Mouse (Mus musculus) forebrain, embryonic 13.5 days (tissue): Measurements from ENCODE around the gene 1700018F24Rik. TPM values are rescaled to one million over a fixed set of nuclear protein-coding genes. Genes with fewer than 3 reads are reported as not detected.
A peak's percentile ranks its signal among the peaks of the same experiment; 100 is the strongest.
"Not testable (repeated sequence)": the region's sequence is repeated elsewhere in the genome, so short reads cannot be mapped to it uniquely, and the experiment has no call there.

Source experiments
- ATAC-seq: fragments of 200-750 bp; cut with Nextera tagmentation; 2 replicates; pipeline ENCODE4 v1.8.0; 2017
- H3K27ac ChIP-seq: fragments of 300-500 bp; sonication (generic); 2 replicates; pipeline ENCODE4 v1.5.1; 2015; ENCODE audit warnings: inconsistent platforms, mild to moderate bottlenecking, moderate library complexity
- H3K27me3 ChIP-seq: fragments of 300-500 bp; sonication (generic); 2 replicates; pipeline ENCODE4 v1.6.1; 2015; ENCODE audit warnings: mild to moderate bottlenecking, inconsistent platforms
- H3K36me3 ChIP-seq: fragments of 300-500 bp; sonication (generic); 2 replicates; pipeline ENCODE4 v1.6.1; 2015; ENCODE audit warnings: mild to moderate bottlenecking, inconsistent platforms; ENCODE audit not compliant: poor library complexity, severe bottlenecking
- H3K4me1 ChIP-seq: fragments of 300-500 bp; sonication (generic); 2 replicates; pipeline ENCODE4 v1.6.1; 2015; ENCODE audit warnings: inconsistent platforms
- H3K4me2 ChIP-seq: fragments of 300-500 bp; sonication (generic); 2 replicates; pipeline ENCODE4 v1.6.1; 2015; ENCODE audit warnings: inconsistent platforms, mild to moderate bottlenecking, moderate library complexity
- H3K4me3 ChIP-seq: fragments of 300-500 bp; sonication (generic); 2 replicates; pipeline ENCODE4 v1.5.1; 2015; ENCODE audit warnings: mild to moderate bottlenecking, inconsistent platforms
- H3K9ac ChIP-seq: fragments of 300-500 bp; sonication (generic); 2 replicates; pipeline ENCODE4 v1.6.1; 2015; ENCODE audit warnings: mild to moderate bottlenecking, inconsistent platforms
- H3K9me3 ChIP-seq: fragments of 300-500 bp; sonication (generic); replicated peaks from 2 replicates; pipeline ENCODE4 v1.6.1; 2016; ENCODE audit warnings: inconsistent platforms
- WGBS: fragments of 180-500 bp; shearing (Covaris S2); methylation state at CpG from one replicate; pipeline ENCODE4 v1.1.7; 2015; 5-methylcytosine and 5-hydroxymethylcytosine counted together
- polyA plus RNA-seq: library from polyadenylated mRNA; unstranded; fragments of >200 nt; fragmentation: Nextera tagmentation; extraction: Ambion mirVana; gene quantifications from 2 replicates; pipeline ENCODE4 v1.2.1, GENCODE M21; 2015

1700018F24Rik gene
- polyA plus RNA-seq, 1 experiment from 2014 or later = not detected

DNA sequence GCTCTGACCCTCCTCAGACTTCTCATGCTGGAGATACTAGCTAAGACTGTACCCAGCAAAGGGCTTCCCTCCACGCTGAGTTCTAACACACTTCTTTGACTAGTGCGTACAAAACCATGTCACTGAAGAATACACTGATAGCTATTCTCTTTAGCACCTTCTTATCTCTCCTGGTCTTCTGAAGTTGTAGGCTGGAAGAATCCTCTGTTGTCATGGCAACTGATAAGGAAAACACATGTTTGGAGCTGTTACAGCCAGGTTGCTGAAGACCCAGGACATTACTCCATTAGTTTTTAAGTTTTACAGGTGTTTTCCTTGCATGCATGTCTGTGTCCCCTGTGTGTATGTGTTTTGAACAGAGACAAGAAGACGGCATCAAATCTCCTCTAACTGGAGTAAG is 11.4 kb downstream of the 1700018F24Rik start:
- ATAC-seq, H3K27ac ChIP-seq, H3K4me2 ChIP-seq, H3K4me3 ChIP-seq, H3K36me3 ChIP-seq, H3K27me3 ChIP-seq, H3K9me3 ChIP-seq, H3K9ac ChIP-seq: not testable (repeated sequence)
- H3K4me1 ChIP-seq = peaks cover 11% of the 10 kb centered on the region
- WGBS = 89% methylated on average over 3 of the region's 3 CpGs

DNA sequence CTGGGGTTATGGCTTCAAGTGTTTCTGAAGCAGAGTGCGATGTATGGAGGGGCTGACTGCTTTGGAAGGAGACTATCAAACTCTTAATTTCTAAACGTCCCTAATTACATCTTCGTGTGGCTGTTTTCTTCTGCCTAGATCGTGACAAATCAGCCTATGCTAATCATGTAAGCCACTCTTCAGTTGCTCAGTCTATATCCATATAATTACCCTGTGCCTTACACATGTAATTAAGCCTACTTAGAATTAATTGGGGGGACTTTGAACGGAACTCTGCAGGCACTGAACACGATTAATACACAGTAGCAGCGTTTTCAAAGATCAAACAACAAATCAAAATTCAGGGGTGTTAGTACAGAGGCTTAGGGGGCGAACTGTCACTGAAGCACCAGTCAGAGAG is 15.1 kb downstream of the 1700018F24Rik start:
- ATAC-seq = peak; percentile 53; the same call in 1 of the 2 replicates
- 33% methylated on average over 8 of the region's 8 CpGs for WGBS

DNA sequence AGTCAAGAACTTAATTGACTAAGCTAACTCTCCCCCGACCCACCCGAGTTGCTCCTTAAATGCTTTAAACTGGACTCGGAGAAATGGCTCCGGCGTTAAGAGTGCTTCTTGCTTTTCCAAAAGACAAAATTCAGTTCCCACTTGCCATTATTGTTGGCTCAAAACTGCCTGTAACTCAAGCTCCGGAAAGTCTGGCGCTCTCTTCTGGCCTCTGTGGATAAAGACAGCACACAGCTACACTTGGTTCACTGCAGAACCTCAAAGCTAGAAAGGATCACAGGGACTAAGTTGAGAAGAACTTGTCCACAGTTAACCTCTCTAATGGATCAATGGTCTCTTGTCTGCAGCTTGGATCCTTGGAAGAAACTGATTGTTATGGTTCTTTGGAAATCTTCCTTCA is 15.9 kb downstream of the 1700018F24Rik start:
- Histone ChIP-seq H3K36me3 (no peaks in the 10 kb centered on the region), H3K9ac (no peak overlapping the region), H3K4me2 (no peak overlapping the region), H3K27ac (no peak overlapping the region), H3K4me1 (peaks cover 11% of the 10 kb centered on the region), H3K9me3 (no peaks in the 10 kb centered on the region), H3K4me3 (no peak overlapping the region), H3K27me3 (no peaks in the 10 kb centered on the region)
- ATAC-seq = no peak
- 87% methylated on average over 7 of the region's 7 CpGs for WGBS

More for the DNA sequence above, 15.1 kb downstream of the 1700018F24Rik start:
- H3K36me3 ChIP-seq = no peaks in the 10 kb centered on the region
- H3K9ac ChIP-seq = no peak overlapping the region
- H3K4me2 ChIP-seq = no peak overlapping the region
- H3K4me1 ChIP-seq = peaks cover 11% of the 10 kb centered on the region
- H3K27ac ChIP-seq = no peak overlapping the region
- H3K9me3 ChIP-seq = no peaks in the 10 kb centered on the region
- H3K27me3 ChIP-seq = no peaks in the 10 kb centered on the region
- H3K4me3 ChIP-seq = no peak overlapping the region

DNA sequence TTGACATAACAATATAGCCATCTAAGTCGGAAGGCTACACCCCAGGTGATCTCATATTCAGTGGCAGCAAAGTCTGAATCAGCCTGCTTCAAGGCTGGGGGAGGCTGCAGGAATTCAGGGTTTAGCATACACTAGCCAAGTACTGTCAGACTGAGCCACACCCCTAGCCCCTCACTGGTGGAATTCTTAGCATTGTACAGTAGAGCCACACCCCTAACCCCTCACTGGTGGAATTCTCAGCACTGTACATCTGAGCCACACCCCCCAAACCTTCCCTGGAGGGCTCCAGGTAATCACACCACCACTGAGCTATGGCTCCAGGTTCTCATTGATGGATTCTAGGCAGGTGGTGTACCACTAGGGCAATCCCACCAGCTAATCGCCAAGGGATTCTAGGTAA is 16.7 kb downstream of the 1700018F24Rik start:
- no peak overlapping the region for H3K4me3 ChIP-seq
- 85% methylated on average over 2 of the region's 2 CpGs for WGBS
- no peak overlapping the region for H3K4me2 ChIP-seq
- no peaks in the 10 kb centered on the region for H3K27me3 ChIP-seq
- ATAC-seq = no peak
- no peak overlapping the region for H3K9ac ChIP-seq
- peaks cover 11% of the 10 kb centered on the region for H3K4me1 ChIP-seq
- H3K36me3 ChIP-seq = no peaks in the 10 kb centered on the region
- H3K27ac ChIP-seq = no peak overlapping the region
- no peaks in the 10 kb centered on the region for H3K9me3 ChIP-seq

DNA sequence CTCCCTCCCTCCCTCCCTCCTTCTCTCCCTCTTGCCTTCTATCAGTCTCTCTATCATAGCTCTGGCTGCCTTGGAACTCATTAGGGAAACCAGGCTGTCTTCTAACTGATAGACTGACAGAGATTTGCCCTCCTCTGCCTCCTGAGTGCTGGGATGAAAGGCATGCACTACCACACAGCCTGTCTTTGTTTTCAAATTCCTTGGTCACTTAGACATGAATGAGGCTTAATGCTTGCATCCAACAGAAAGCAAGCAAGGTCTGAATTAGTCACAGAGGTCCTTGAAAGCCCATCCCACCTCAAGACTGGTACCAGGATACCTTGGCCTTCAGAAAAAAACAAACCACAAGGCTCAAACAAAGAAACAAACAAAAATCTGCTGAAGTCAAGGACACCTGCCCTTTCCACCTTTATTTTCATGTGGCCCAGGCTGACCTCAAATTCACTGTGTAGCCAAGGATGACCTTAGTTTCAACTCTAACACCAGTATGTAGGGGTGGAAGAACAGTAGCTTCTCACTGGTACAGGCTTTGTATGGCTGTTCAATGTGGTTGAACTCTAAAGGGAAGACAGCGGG is 22.1 kb downstream of the 1700018F24Rik start:
- no peak overlapping the region for H3K4me2 ChIP-seq
- no peak overlapping the region for H3K27ac ChIP-seq
- no peak overlapping the region for H3K4me3 ChIP-seq
- 88% methylated on average over 1 of the region's 1 CpGs for WGBS
- H3K27me3 ChIP-seq = no peaks in the 10 kb centered on the region; the same call in 1 of the 2 replicates
- no peak for ATAC-seq
- no peak overlapping the region for H3K9ac ChIP-seq
- H3K4me1 ChIP-seq = no peaks in the 10 kb centered on the region
- no peaks in the 10 kb centered on the region for H3K9me3 ChIP-seq
- H3K36me3 ChIP-seq = no peaks in the 10 kb centered on the region

DNA sequence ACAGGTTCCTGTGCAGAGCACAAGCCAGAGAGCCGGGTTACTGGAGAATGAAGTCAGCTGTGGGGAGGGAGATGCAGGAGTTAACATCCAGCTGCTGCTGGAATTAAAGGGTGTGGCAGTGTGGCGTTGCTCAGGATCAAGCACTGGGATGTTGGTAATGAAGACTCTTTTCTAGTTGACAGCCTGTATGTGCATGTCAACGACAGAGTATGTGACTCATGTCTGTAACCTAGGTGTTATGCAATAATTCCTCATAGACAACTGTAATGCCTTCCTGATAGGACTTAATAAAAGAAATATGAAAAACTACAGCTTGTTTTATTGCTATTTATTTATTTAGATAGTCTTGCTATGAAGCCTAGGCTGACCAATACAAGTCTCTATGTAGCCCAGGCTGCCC is 26.1 kb downstream of the 1700018F24Rik start:
- no peak overlapping the region for H3K9ac ChIP-seq
- no peaks in the 10 kb centered on the region; the same call in 1 of the 2 replicates for H3K27me3 ChIP-seq
- H3K9me3 ChIP-seq = no peaks in the 10 kb centered on the region
- H3K27ac ChIP-seq = no peak overlapping the region
- no peak overlapping the region for H3K4me3 ChIP-seq
- no peak overlapping the region for H3K4me2 ChIP-seq
- no peaks in the 10 kb centered on the region for H3K36me3 ChIP-seq
- 59% methylated on average over 3 of the region's 3 CpGs for WGBS
- ATAC-seq = no peak
- no peaks in the 10 kb centered on the region for H3K4me1 ChIP-seq

DNA sequence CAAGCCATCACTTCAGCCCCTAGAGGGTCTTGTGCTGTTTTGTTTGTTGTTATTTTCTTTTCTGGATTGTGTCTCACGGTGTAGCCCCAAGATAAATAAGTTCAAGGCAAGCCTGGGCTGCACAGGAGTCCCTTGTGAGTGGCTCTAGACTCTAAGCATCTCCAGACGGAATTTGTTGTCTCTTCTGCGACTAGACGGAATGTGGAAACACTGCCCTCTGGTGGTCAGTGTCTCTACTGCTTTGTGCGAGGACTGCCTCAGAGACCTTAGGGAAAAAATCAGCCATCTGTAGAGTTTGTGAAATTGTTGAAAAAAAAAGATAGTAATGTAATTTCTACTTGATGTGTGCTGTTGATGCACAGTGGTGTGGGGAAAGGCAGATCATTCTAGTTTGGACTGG is 26.9 kb downstream of the 1700018F24Rik start:
- no peaks in the 10 kb centered on the region for H3K36me3 ChIP-seq
- H3K9ac ChIP-seq = no peak overlapping the region
- no peaks in the 10 kb centered on the region for H3K4me1 ChIP-seq
- ATAC-seq = no peak
- no peaks in the 10 kb centered on the region; the same call in 1 of the 2 replicates for H3K27me3 ChIP-seq
- no peak overlapping the region for H3K4me2 ChIP-seq
- WGBS = under 1% methylated on average over 5 of the region's 5 CpGs
- no peaks in the 10 kb centered on the region for H3K9me3 ChIP-seq
- no peak overlapping the region for H3K27ac ChIP-seq
- H3K4me3 ChIP-seq = no peak overlapping the region

DNA sequence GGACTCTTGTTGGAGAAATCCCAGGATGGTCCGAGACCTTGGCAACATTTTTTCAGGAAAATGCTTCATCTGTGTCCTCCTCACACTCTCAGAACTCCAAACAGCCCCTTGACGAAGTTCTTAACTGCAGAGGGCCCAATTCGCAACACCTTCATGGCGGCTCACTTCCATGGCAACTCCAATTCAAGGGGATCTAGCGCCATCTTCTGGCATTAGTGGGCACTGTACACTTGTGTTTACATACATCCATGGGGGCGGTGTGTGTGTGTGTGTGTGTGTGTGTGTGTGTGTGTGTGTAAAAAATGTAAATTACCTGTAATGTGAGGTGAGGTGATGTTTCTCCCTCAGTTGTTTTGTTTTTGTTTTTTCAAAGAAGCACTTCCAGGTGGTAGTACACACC is 28.6 kb downstream of the 1700018F24Rik start:
- Histone ChIP-seq H3K36me3 (no peaks in the 10 kb centered on the region), H3K4me1 (no peaks in the 10 kb centered on the region), H3K4me3 (no peak overlapping the region), H3K9ac (no peak overlapping the region), H3K4me2 (no peak overlapping the region), H3K9me3 (no peaks in the 10 kb centered on the region), H3K27me3 (no peaks in the 10 kb centered on the region; the same call in 1 of the 2 replicates), H3K27ac (no peak overlapping the region)
- WGBS = 49% methylated on average over 6 of the region's 6 CpGs
- no peak for ATAC-seq

DNA sequence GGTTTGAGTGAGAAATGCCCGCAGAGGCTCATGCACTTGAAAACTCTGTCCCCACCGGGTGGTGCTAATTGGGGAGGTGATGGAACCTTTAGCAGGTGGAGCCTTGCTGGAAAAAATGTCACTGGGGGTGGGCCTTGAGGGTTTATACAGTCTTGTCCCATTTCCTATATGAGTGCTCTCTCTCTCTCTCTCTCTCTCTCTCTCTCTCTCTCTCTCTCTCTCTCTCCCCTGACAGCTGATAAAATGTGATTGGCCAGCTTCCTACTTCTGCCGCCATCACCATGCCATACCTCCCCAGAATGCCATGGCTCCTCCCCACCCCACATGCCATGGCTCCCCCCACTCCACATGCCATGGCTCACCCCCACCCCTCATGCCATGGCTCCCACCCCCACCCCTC is 32.3 kb downstream of the 1700018F24Rik start:
- no peak overlapping the region for H3K4me2 ChIP-seq
- no peak for ATAC-seq

DNA sequence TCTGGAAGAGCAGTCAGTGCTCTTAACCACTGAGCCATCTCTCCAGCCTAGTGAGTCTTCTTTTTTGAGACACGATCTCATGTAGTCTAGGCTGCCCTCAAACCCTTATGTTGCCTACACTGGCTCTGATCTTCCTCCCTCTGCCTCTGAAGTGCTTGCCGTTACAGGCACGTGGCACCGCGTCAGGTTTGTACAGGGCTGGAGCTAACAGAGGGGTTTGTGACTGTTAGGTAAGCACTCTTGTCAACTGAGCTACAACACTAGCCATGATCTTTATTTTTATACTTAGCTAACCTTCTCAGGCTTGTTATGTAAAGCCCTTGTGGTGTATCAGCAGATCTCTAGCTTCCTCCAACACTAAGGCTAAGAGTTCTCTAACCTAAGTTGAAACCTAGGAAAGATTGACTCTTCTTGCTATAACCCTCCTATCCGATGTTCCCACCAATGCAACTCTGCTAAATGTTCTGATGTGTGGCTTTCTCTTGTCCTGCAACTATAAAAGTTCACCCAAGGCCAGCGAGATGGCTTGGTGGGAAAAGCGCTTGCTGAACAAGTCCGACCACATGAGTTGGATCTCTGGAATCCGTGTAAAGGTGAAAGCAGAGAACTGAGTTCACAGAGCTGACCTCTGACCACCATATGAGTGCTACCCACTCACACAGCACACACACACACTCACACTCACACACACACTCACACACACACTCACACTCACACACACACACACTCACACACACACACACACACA is 39.2 kb downstream of the 1700018F24Rik start:
- Histone ChIP-seq H3K9ac (no peak overlapping the region), H3K9me3 (no peaks in the 10 kb centered on the region), H3K36me3 (peaks cover 6% of the 10 kb centered on the region), H3K4me1 (peaks cover 11% of the 10 kb centered on the region), H3K4me3 (no peak overlapping the region), H3K27ac (no peak overlapping the region), H3K27me3 (no peaks in the 10 kb centered on the region), H3K4me2 (no peak overlapping the region)
- 93% methylated on average over 10 of the region's 10 CpGs for WGBS
- no peak for ATAC-seq

More for the DNA sequence above, 32.3 kb downstream of the 1700018F24Rik start:
- no peaks in the 10 kb centered on the region for H3K36me3 ChIP-seq
- H3K27ac ChIP-seq = no peak overlapping the region
- no peaks in the 10 kb centered on the region for H3K4me1 ChIP-seq
- no peaks in the 10 kb centered on the region for H3K27me3 ChIP-seq
- WGBS = 66% methylated on average over 3 of the region's 3 CpGs
- H3K9ac ChIP-seq = no peak overlapping the region
- no peak overlapping the region for H3K4me3 ChIP-seq
- no peaks in the 10 kb centered on the region for H3K9me3 ChIP-seq

DNA sequence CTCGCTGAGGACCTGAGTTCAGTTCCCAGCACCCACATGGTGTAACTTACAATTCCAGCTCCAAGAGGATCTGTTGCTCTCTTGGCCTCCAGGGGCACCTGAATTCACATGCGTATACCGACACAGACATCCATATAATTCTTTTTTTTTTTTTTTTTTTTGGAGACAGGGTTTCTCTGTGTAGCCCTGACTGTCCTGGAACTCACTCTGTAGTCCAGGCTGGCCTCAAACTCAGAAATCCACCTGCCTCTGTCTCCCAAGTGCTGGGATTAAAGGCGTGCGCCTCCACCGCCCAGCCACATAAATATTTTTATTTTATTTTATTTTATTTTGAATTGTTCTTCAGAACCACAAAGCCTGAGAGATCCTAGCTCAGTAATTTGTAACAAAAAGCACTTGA is 40.4 kb downstream of the 1700018F24Rik start:
- Histone ChIP-seq H3K4me3 (peak overlapping the region; percentile 82), H3K27ac (peak overlapping the region; percentile 79), H3K9ac (peak overlapping the region; percentile 92), H3K36me3 (peaks cover 11% of the 10 kb centered on the region), H3K4me2 (peak overlapping the region; percentile 84), H3K4me1 (peaks cover 11% of the 10 kb centered on the region)
- 54% methylated on average over 6 of the region's 6 CpGs for WGBS
- H3K9me3 ChIP-seq, H3K27me3 ChIP-seq: not testable (repeated sequence)
- ATAC-seq = peak; percentile 55

DNA sequence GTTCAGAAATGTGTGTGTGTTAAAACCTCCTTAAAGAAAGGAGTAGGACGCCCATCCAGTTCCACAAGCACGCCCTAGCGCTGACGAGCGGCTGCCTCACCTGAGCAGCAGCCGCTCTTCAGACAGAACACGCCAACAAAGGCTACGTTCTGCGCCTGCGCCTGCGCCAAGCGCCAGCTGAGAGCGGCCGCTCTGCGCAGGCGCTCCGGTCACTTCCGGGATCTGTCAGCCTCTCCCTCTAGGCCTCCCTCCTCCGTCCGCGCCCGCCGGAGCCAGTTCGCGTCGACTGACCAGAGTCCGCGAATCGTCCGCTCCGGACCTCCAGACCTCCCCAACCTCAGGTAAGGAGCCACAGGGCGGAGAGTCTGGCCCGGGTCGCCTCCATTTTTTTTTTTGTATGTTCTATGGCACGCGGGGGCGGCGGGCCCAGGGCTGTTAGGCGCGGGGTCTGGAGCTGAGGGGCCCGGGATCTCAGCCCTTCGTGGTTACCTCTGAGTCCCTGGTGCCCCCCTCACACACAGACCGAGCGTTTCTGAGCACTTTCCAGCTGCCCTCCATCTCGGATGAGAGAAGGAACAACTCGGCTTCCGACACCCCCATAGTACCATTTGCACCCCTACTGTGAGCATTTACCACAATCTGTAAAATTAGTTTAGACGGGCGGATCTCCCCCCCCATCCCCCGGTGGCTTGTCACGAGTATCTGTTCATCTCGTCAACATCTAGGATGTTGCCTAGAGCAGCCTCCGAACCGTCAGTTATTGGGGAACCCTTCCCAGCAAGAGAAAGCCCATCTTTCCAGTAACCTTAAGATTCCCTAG is 41.1 kb downstream of the 1700018F24Rik start, which contains the start of the genes Arpc1a and Kpna7:
Gene Arpc1a, plus strand, starts transcription at position 199 of the 820 bp plus-strand sequence.
Gene Kpna7, minus strand, starts transcription at position 399 of the 820 bp plus-strand sequence.
- peak; percentile 98 for ATAC-seq
- Histone ChIP-seq H3K4me1 (peaks cover 11% of the 10 kb centered on the region), H3K9ac (peak within 1 kb of the TSS; percentile 92), H3K36me3 (peaks cover 12% of the 10 kb centered on the region), H3K27me3 (no peaks in the 10 kb centered on the region), H3K27ac (peak within 1 kb of the TSS; percentile 79), H3K9me3 (no peaks in the 10 kb centered on the region), H3K4me3 (peak within 1 kb of the TSS; percentile 82), H3K4me2 (peak within 1 kb of the TSS; percentile 84)
- WGBS = 1% methylated on average over 54 of the region's 54 CpGs
